Mouse (Mus musculus): Measurements from ENCODE around the gene Sectm1b.
A peak's percentile ranks its signal among the peaks of the same experiment; 100 is the strongest.

- no peak for TF ChIP-seq CTCF (IDR thresholded peaks at IDR 0.05; ENCODE audit: control insufficient read depth, insufficient read depth, insufficient read length)
- TF ChIP-seq MYOD1 (IDR thresholded peaks at IDR 0.05; ENCODE audit: control insufficient read depth, insufficient read length, low read depth): peak; percentile 11
- no peak for TF ChIP-seq USF1 (IDR thresholded peaks at IDR 0.05; ENCODE audit: low read depth)
- TF ChIP-seq MYOG (IDR thresholded peaks at IDR 0.05; ENCODE audit: control insufficient read depth, extremely low read depth, insufficient read length): no peak
- TF ChIP-seq CEBPB (IDR thresholded peaks at IDR 0.05; ENCODE audit: low read depth): no peak
Observed at GRCm38 (mm10) chr11:121088997-121089396, 25.6 kb upstream of the Sectm1b start.

Measured in C2C12 (cell line).